Mouse (Mus musculus) CH12.LX (cell line): ENCODE measurements around the gene Runx2. TPM values are rescaled to one million over a fixed set of nuclear protein-coding genes. Genes with fewer than 3 reads are reported as not detected.

Source experiments
- DNase-seq: peaks from one replicate; pipeline ENCODE4 v3.0.0-alpha.2; 2013; ENCODE audit errors: extremely low read depth
- H3K27ac ChIP-seq: 2 replicates; pipeline ENCODE4 v1.5.1; 2012; ENCODE audit warnings: low read depth, mild to moderate bottlenecking, control low read depth, moderate library complexity; ENCODE audit not compliant: insufficient read depth
- H3K27me3 ChIP-seq: replicated peaks from 2 replicates; pipeline ENCODE3; 2012; ENCODE audit warnings: inconsistent platforms
- H3K36me3 ChIP-seq, 2 experiments: replicated peaks in 1 of 2; 2 replicates each; pipeline versions ENCODE3 to v1.6.1; 2012; ENCODE audit warnings: inconsistent platforms in 1 of 2, low read length in 1 of 2, mild to moderate bottlenecking in 1 of 2, mixed read lengths in 1 of 2, moderate library complexity in 1 of 2; ENCODE audit not compliant: control insufficient read depth in 1 of 2, insufficient read depth in 1 of 2
- H3K4me1 ChIP-seq, 2 experiments: 2 replicates each; pipeline ENCODE4 v1.6.1; 2012; ENCODE audit warnings: inconsistent platforms in 1 of 2, moderate library complexity in 1 of 2; ENCODE audit not compliant: insufficient read depth in 2 of 2, control insufficient read depth in 1 of 2
- H3K4me2 ChIP-seq: 2 replicates; pipeline ENCODE4 v1.6.1; 2012; ENCODE audit warnings: low read depth, mild to moderate bottlenecking, control low read depth; ENCODE audit not compliant: poor library complexity, insufficient read depth, severe bottlenecking
- H3K4me3 ChIP-seq, 3 experiments: fragments of 150-350 bp in 1 of 3; sonication (generic) in 1 of 3; replicated peaks in 1 of 3; 2 replicates each; pipeline versions ENCODE3 to v1.5.1; 2011 to 2012; ENCODE audit warnings: low read depth in 2 of 3, low read length in 2 of 3, mild to moderate bottlenecking in 2 of 3, moderate library complexity in 2 of 3, control low read depth in 1 of 3, improper control_type of control experiment in 1 of 3, inconsistent platforms in 1 of 3, mixed read lengths in 1 of 3; ENCODE audit not compliant: poor library complexity in 1 of 3
- H3K79me2 ChIP-seq: replicated peaks from 2 replicates; pipeline ENCODE4 v1.6.1; 2012; ENCODE audit warnings: mild to moderate bottlenecking, moderate library complexity; ENCODE audit not compliant: control insufficient read depth, poor library complexity, insufficient read depth, severe bottlenecking; ENCODE audit errors: extremely low read depth
- H3K9ac ChIP-seq: 2 replicates; pipeline ENCODE4 v1.6.1; 2012; ENCODE audit warnings: low read depth, mild to moderate bottlenecking, control low read depth, moderate library complexity; ENCODE audit not compliant: insufficient read depth
- H3K9me3 ChIP-seq: replicated peaks from 2 replicates; pipeline ENCODE3; 2012; ENCODE audit warnings: low read length, inconsistent platforms, mixed read lengths
- BHLHE40 ChIP-seq: IDR thresholded peaks from 2 replicates; pipeline ENCODE4 v1.6.1; 2011; ENCODE audit warnings: mild to moderate bottlenecking, low read depth, low read length, improper control_type of control experiment
- CHD1 ChIP-seq: IDR thresholded peaks from 2 replicates; pipeline ENCODE4 v1.6.1; 2012; ENCODE audit warnings: low read depth, low read length, improper control_type of control experiment, inconsistent platforms
- CHD2 ChIP-seq: IDR thresholded peaks from 2 replicates; pipeline ENCODE4 v1.6.1; 2011; ENCODE audit warnings: low read length, improper control_type of control experiment
- CTCF ChIP-seq, 2 experiments: IDR thresholded peaks in 1 of 2; conservative IDR thresholded peaks in 1 of 2; 2 replicates each; pipeline ENCODE4 v1.5.1; 2011 to 2012; ENCODE audit warnings: low read depth in 2 of 2, low read length in 2 of 2, improper control_type of control experiment in 1 of 2, inconsistent platforms in 1 of 2, mild to moderate bottlenecking in 1 of 2, moderate library complexity in 1 of 2
- E2F4 ChIP-seq: IDR thresholded peaks from 2 replicates; pipeline ENCODE4 v1.6.1; 2011; ENCODE audit warnings: low read depth, low read length, improper control_type of control experiment; ENCODE audit not compliant: insufficient replicate concordance
- ELF1 ChIP-seq: IDR thresholded peaks from 2 replicates; pipeline ENCODE4 v1.6.1; 2014; ENCODE audit warnings: low read depth, mild to moderate bottlenecking, inconsistent platforms, low read length, improper control_type of control experiment
- GABPA ChIP-seq: IDR thresholded peaks from 2 replicates; pipeline ENCODE4 v1.6.1; 2012; ENCODE audit warnings: low read depth, low read length, improper control_type of control experiment, inconsistent platforms; ENCODE audit not compliant: insufficient replicate concordance
- HCFC1 ChIP-seq: IDR thresholded peaks from 2 replicates; pipeline ENCODE4 v1.6.1; 2012; ENCODE audit warnings: low read depth, mild to moderate bottlenecking, inconsistent platforms, low read length, improper control_type of control experiment
- IRF4 ChIP-seq: IDR thresholded peaks from 2 replicates; pipeline ENCODE4 v1.6.1; 2014; ENCODE audit warnings: low read depth, mild to moderate bottlenecking, inconsistent platforms, low read length, improper control_type of control experiment
- JUN ChIP-seq: IDR thresholded peaks from 2 replicates; pipeline ENCODE4 v1.6.1; 2011; ENCODE audit warnings: low read depth, mild to moderate bottlenecking, low read length, improper control_type of control experiment, moderate library complexity; ENCODE audit not compliant: insufficient read depth
- JUND ChIP-seq: conservative IDR thresholded peaks from 2 replicates; pipeline ENCODE4 v1.6.1; 2011; ENCODE audit warnings: low read depth, low read length, improper control_type of control experiment
- KAT2A ChIP-seq: IDR thresholded peaks from 2 replicates; pipeline ENCODE4 v1.6.1; 2012; ENCODE audit warnings: low read length, improper control_type of control experiment, inconsistent platforms; ENCODE audit not compliant: insufficient replicate concordance
- MAX ChIP-seq: IDR thresholded peaks from 2 replicates; pipeline ENCODE4 v1.6.1; 2011; ENCODE audit warnings: low read length, improper control_type of control experiment
- MAZ ChIP-seq: IDR thresholded peaks from 2 replicates; pipeline ENCODE4 v1.6.1; 2012; ENCODE audit warnings: low read depth, mild to moderate bottlenecking, inconsistent platforms, low read length, improper control_type of control experiment, moderate library complexity
- MEF2A ChIP-seq: IDR thresholded peaks from 2 replicates; pipeline ENCODE4 v1.6.1; 2014; ENCODE audit warnings: low read depth, mild to moderate bottlenecking, inconsistent platforms, low read length, improper control_type of control experiment, borderline replicate concordance
- NRF1 ChIP-seq: IDR thresholded peaks from 2 replicates; pipeline ENCODE4 v1.6.1; 2014; ENCODE audit warnings: low read depth, mild to moderate bottlenecking, inconsistent platforms, low read length, improper control_type of control experiment, moderate library complexity
- POLR2A ChIP-seq: IDR thresholded peaks from 2 replicates; pipeline ENCODE4 v1.6.1; 2011; ENCODE audit warnings: low read depth, mild to moderate bottlenecking, improper control_type of control experiment, low read length
- POLR2AphosphoS2 ChIP-seq: IDR thresholded peaks from 2 replicates; pipeline ENCODE4 v1.6.1; 2011; ENCODE audit warnings: low read depth, low read length, improper control_type of control experiment
- RAD21 ChIP-seq: IDR thresholded peaks from 2 replicates; pipeline ENCODE4 v1.6.1; 2011; ENCODE audit warnings: low read depth, mild to moderate bottlenecking, low read length, improper control_type of control experiment, moderate library complexity
- RCOR1 ChIP-seq: conservative IDR thresholded peaks from 2 replicates; pipeline ENCODE4 v1.6.1; 2012; ENCODE audit warnings: low read depth, mild to moderate bottlenecking, inconsistent platforms, low read length, improper control_type of control experiment
- SIN3A ChIP-seq: IDR thresholded peaks from 2 replicates; pipeline ENCODE4 v1.6.1; 2012; ENCODE audit warnings: low read length, improper control_type of control experiment, inconsistent platforms
- SMC3 ChIP-seq: IDR thresholded peaks from 2 replicates; pipeline ENCODE4 v1.6.1; 2011; ENCODE audit warnings: low read depth, low read length, improper control_type of control experiment
- TCF12 ChIP-seq: IDR thresholded peaks from 2 replicates; pipeline ENCODE4 v1.6.1; 2014; ENCODE audit warnings: low read depth, mild to moderate bottlenecking, inconsistent platforms, low read length, improper control_type of control experiment
- UBTF ChIP-seq: IDR thresholded peaks from 2 replicates; pipeline ENCODE4 v1.6.1; 2012; ENCODE audit warnings: low read depth, mild to moderate bottlenecking, inconsistent platforms, low read length, improper control_type of control experiment, moderate library complexity
- USF1 ChIP-seq: IDR thresholded peaks from 2 replicates; pipeline ENCODE4 v1.6.1; 2014; ENCODE audit warnings: low read depth, mild to moderate bottlenecking, inconsistent platforms, low read length, improper control_type of control experiment
- USF2 ChIP-seq: conservative IDR thresholded peaks from 2 replicates; pipeline ENCODE4 v1.6.1; 2011; ENCODE audit warnings: low read depth, low read length, improper control_type of control experiment
- ZC3H11A ChIP-seq: IDR thresholded peaks from 2 replicates; pipeline ENCODE4 v1.6.1; 2012; ENCODE audit warnings: low read depth, mild to moderate bottlenecking, inconsistent platforms, low read length, improper control_type of control experiment
- ZKSCAN1 ChIP-seq: IDR thresholded peaks from 2 replicates; pipeline ENCODE4 v1.6.1; 2012; ENCODE audit warnings: low read depth, inconsistent platforms, low read length, improper control_type of control experiment, borderline replicate concordance
- dilution Hi-C: fragments of 300-500 bp; cut with MboI; formaldehyde crosslinking; loops from 2 replicates; pipeline ENCODE4 v1.14.3; 2020; ENCODE audit warnings: low sequenced_read_pairs; ENCODE audit not compliant: extremely low pct_unique_long_range_greater_than_20kb, extremely low pct_ligation_motif_present
- in situ Hi-C: fragments of 300-500 bp; cut with MboI; formaldehyde crosslinking; loops from 3 replicates; pipeline ENCODE4 v1.14.3; 2019; ENCODE audit warnings: low sequenced_read_pairs, low pct_ligation_motif_present, low pct_unique_long_range_greater_than_20kb, mixed read lengths
- polyA plus RNA-seq: library from polyadenylated mRNA; unstranded; fragments of >175 nt; gene quantifications from 2 replicates; pipeline ENCODE4 v1.2.1, GENCODE M21; 2012; ENCODE audit warnings: low read depth; ENCODE audit not compliant: insufficient read length
- total RNA-seq, 2 experiments: library from RNA; depleted of rRNA; stranded (reverse); fragments of 300-350 nt in 1 of 2; fragments of >200 nt in 1 of 2; gene quantifications; 2 replicates each; pipeline ENCODE4 v1.2.3; 2012 to 2014

Runx2 gene
- total and polyA plus RNA-seq, 3 experiments, result 0.70 to 1.4 (median 1.1) TPM

DNA sequence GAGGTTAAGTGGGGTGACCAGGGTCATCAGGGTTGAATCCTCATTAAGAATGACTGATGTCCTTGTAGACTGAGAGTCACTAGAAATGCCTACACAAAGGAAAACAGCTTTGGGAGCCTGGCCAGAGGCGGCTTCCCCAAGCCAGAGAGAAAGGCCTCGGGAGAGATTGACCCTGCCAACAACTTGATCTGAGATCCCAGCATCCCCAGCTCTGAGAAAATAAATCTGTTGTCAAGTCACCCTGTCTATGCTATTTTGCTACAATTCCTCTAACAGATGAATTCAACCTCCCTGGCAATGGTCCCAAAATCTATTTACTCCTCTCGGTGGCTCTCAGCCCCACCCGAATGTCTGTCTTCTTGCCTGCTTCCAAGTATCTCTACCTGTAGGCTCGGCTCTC lies 291.7 kb downstream of the Runx2 start:
- DNase-seq, result no peak
- no peak overlapping the region for H3K9ac ChIP-seq
- peaks cover 3% of the 10 kb centered on the region for H3K9me3 ChIP-seq
- H3K79me2 ChIP-seq, result no peaks in the 10 kb centered on the region
- in situ Hi-C loops, result no loop called here
- H3K4me1 ChIP-seq, result peaks cover 0 to 5% of the 10 kb centered on the region in 2 experiments; a peak in 1 of 4 replicates
- no peak for TF ChIP-seq ZKSCAN1
- TF ChIP-seq USF1, result no peak
- no peak for TF ChIP-seq SIN3A
- no peak for TF ChIP-seq MAX
- TF ChIP-seq CTCF (conservative IDR thresholded peaks at IDR 0.05 in 1 of 2, IDR thresholded peaks at IDR 0.05 in 1 of 2; ENCODE audit: low read depth in 2 of 2, low read length in 2 of 2), result no peak
- TF ChIP-seq UBTF, result no peak
- TF ChIP-seq TCF12, result no peak
- no peak for TF ChIP-seq MAZ
- no peak for TF ChIP-seq POLR2A
- no peak for TF ChIP-seq POLR2AphosphoS2
- TF ChIP-seq USF2, result no peak
- no peak for TF ChIP-seq GABPA
- TF ChIP-seq ELF1, result no peak
- no peak for TF ChIP-seq RCOR1
- no peak for TF ChIP-seq CHD2
- TF ChIP-seq BHLHE40, result no peak
- TF ChIP-seq IRF4, result no peak
- TF ChIP-seq ZC3H11A, result no peak
- TF ChIP-seq MEF2A, result no peak
- TF ChIP-seq E2F4, result no peak
- TF ChIP-seq, all 38 proteins: peak for 0
- H3K4me3 ChIP-seq, result no peak overlapping the region
- no peaks in the 10 kb centered on the region for H3K27me3 ChIP-seq
- H3K27ac ChIP-seq, result no peak overlapping the region
- no peaks in the 10 kb centered on the region for H3K36me3 ChIP-seq
- H3K4me2 ChIP-seq, result no peak overlapping the region
- dilution Hi-C loops, result no loop called here

GRCm38 (mm10) chr17:44520122-44521075 lies 294.2 kb downstream of the Runx2 start:
- no peak overlapping the region for H3K4me3 ChIP-seq
- no peaks in the 10 kb centered on the region for H3K27me3 ChIP-seq
- in situ Hi-C loops (no loop called here), dilution Hi-C loops (no loop called here)
- H3K79me2 ChIP-seq, result no peaks in the 10 kb centered on the region
- TF ChIP-seq SMC3, result no peak
- TF ChIP-seq KAT2A, result no peak
- TF ChIP-seq MEF2A, result no peak
- TF ChIP-seq JUND, result no peak
- TF ChIP-seq CHD2, result no peak
- TF ChIP-seq MAX, result no peak
- TF ChIP-seq NRF1, result no peak
- no peak for TF ChIP-seq TCF12
- TF ChIP-seq IRF4, result no peak
- no peak for TF ChIP-seq RAD21
- no peak for TF ChIP-seq CHD1
- TF ChIP-seq ZC3H11A, result no peak
- no peak for TF ChIP-seq HCFC1
- no peak for TF ChIP-seq ELF1
- no peak for TF ChIP-seq JUN
- no peak for TF ChIP-seq USF1
- H3K36me3 ChIP-seq, result no peaks in the 10 kb centered on the region
- H3K27ac ChIP-seq, result no peak overlapping the region
- H3K4me1 ChIP-seq, result peaks cover 0 to 5% of the 10 kb centered on the region in 2 experiments; a peak in 1 of 4 replicates
- H3K9ac ChIP-seq, result no peak overlapping the region
- H3K9me3 ChIP-seq, result peaks cover 7% of the 10 kb centered on the region
- H3K4me2 ChIP-seq, result no peak overlapping the region
- DNase-seq, result no peak
